Mouse (Mus musculus): ENCODE results near the gene Fabp1.

DNA sequence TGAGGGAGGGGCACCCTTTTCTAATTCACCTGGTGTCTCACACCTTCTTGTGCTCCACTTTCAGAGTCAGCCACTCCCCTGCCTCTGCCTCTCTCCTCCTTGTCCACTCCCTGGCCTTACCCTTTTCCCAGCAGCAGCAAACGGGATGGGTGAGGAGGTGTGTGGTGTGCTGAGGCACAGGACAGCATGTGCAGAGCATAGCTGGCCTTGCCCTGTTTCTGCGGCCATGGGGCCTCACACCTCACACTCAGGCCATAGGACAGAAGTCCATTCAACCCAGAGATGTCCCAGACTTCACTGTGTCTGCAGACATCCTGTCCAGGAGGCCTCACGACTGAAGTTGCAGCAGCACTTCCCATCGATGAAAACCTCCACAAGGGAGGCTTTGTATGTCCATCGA lies 4.0 kb downstream of the Fabp1 start:
- TF ChIP-seq CTCF (IDR thresholded peaks at IDR 0.05; ENCODE audit: borderline replicate concordance, control insufficient read depth, extremely low read depth, insufficient read depth, low read length, poor library complexity), result no peak
- no peak for TF ChIP-seq POLR2A (IDR thresholded peaks at IDR 0.05; ENCODE audit: control insufficient read depth, extremely low read depth, insufficient read depth, low read length, poor library complexity)

All from thymus, adult 2 months (tissue).